Mouse (Mus musculus): ENCODE results near the gene 3110082I17Rik.

3110082I17Rik gene

GRCm38 (mm10) chr5:139316982-139317675, 143.2 kb downstream of the 3110082I17Rik start:
- in situ Hi-C loops (cut with MboI; ENCODE audit: unreplicated experiment in 2 of 2): no loop called here

GRCm38 (mm10) chr5:139314941-139315642, 145.2 kb downstream of the 3110082I17Rik start:
- in situ Hi-C loops (cut with MboI; ENCODE audit: unreplicated experiment in 2 of 2): no loop called here

GRCm38 (mm10) chr5:139313536-139313935, 146.8 kb downstream of the 3110082I17Rik start:
- in situ Hi-C loops (cut with MboI; ENCODE audit: unreplicated experiment in 2 of 2): no loop called here

- in situ Hi-C loops (cut with MboI; ENCODE audit: unreplicated experiment in 2 of 2): no loop called here
Observed at GRCm38 (mm10) chr5:139311822-139312221, 148.5 kb downstream of the 3110082I17Rik start.

- in situ Hi-C loops (cut with MboI; ENCODE audit: unreplicated experiment in 2 of 2): no loop called here
Observed at GRCm38 (mm10) chr5:139310477-139310876, 149.8 kb downstream of the 3110082I17Rik start.

GRCm38 (mm10) chr5:139309946-139310345, 150.4 kb downstream of the 3110082I17Rik start:
- in situ Hi-C loops (cut with MboI; ENCODE audit: unreplicated experiment in 2 of 2): no loop called here

Data from v-Abl transformed pro-B cells (cell line).